Mouse (Mus musculus) ES-Bruce4 (cell line): ENCODE measurements around the gene Mgat3. TPM values are rescaled to one million over a fixed set of nuclear protein-coding genes. Genes with fewer than 3 reads are reported as not detected.

Experiments used
- H3K27ac ChIP-seq: 2 replicates; pipeline ENCODE4 v1.5.1; 2012; ENCODE audit warnings: low read length, inconsistent platforms; ENCODE audit not compliant: insufficient read depth
- H3K27me3 ChIP-seq: 2 replicates; pipeline ENCODE4 v1.6.1; 2012; ENCODE audit warnings: mild to moderate bottlenecking, low read length, inconsistent platforms; ENCODE audit not compliant: control insufficient read depth, poor library complexity, insufficient read depth, severe bottlenecking
- H3K36me3 ChIP-seq: 2 replicates; pipeline ENCODE4 v1.6.1; 2012; ENCODE audit warnings: inconsistent platforms, mild to moderate bottlenecking, low read length, moderate library complexity; ENCODE audit not compliant: control insufficient read depth, poor library complexity, insufficient read depth, severe bottlenecking
- H3K4me1 ChIP-seq: one replicate; pipeline ENCODE4 v1.8.1; 2011; ENCODE audit warnings: low read length; ENCODE audit not compliant: control insufficient read depth, insufficient read depth
- H3K4me3 ChIP-seq: 2 replicates; pipeline ENCODE4 v1.5.1; 2011; ENCODE audit warnings: low read depth, mild to moderate bottlenecking, low read length
- H3K9ac ChIP-seq: 2 replicates; pipeline ENCODE4 v1.6.1; 2012; ENCODE audit warnings: low read depth, mild to moderate bottlenecking, inconsistent platforms; ENCODE audit not compliant: poor library complexity, severe bottlenecking
- H3K9me3 ChIP-seq: replicated peaks from 2 replicates; pipeline ENCODE4 v1.6.1; 2012; ENCODE audit warnings: mild to moderate bottlenecking, low read length, inconsistent platforms; ENCODE audit not compliant: control insufficient read depth, poor library complexity, insufficient read depth, severe bottlenecking
- CTCF ChIP-seq: IDR thresholded peaks from one replicate; pipeline ENCODE4 v1.8.1; 2011; ENCODE audit warnings: low read depth, low read length
- EP300 ChIP-seq: IDR thresholded peaks from 2 replicates; pipeline ENCODE4 v1.6.1; 2011; ENCODE audit warnings: low read depth, low read length; ENCODE audit not compliant: insufficient read depth
- POLR2A ChIP-seq: IDR thresholded peaks from one replicate; pipeline ENCODE4 v1.8.1; 2011; ENCODE audit warnings: low read length; ENCODE audit not compliant: insufficient read depth
- polyA plus RNA-seq: library from polyadenylated mRNA; stranded (reverse); fragments of >200 nt; gene quantifications from 2 replicates; pipeline ENCODE4 v1.2.4, GENCODE M21; 2011; ENCODE audit warnings: low read depth; ENCODE audit not compliant: missing spikeins, insufficient read depth, insufficient read length

Gene Mgat3
- polyA plus RNA-seq, 1 experiment, result 6.2 TPM

DNA sequence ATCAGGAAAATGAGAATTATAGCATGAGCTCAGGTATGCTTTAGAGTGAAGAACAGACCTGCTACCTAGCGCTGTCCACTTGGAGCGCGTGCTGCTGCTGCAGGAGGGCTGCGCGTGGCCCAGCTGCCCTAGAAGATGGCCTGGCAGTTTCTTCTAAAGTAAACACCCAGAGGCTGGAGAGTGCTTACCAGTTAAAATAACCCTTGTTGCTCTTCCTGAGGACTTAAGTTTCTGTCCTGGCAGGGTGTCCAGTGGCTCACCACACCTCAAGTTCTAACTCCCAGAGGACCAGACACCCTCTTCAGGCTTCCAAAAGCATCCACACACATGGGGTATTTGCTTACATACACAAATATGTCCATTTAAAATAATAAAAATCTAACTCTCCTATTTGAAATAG is 28.1 kb upstream of the Mgat3 start:
- no peak overlapping the region for H3K27ac ChIP-seq
- no peak overlapping the region for H3K9ac ChIP-seq
- H3K27me3 ChIP-seq, result no peaks in the 10 kb centered on the region
- peaks cover 2% of the 10 kb centered on the region for H3K4me1 ChIP-seq
- peaks cover 3% of the 10 kb centered on the region; the same call in 1 of the 2 replicates for H3K9me3 ChIP-seq
- H3K4me3 ChIP-seq, result no peak overlapping the region
- TF ChIP-seq POLR2A (no peak), CTCF (no peak), EP300 (no peak)
- H3K36me3 ChIP-seq, result peaks cover 10% of the 10 kb centered on the region

GRCm38 (mm10) chr15:80146153-80146552 is 27.4 kb upstream of the Mgat3 start:
- Histone ChIP-seq H3K4me1 (peaks cover 2% of the 10 kb centered on the region), H3K4me3 (no peak overlapping the region), H3K27ac (no peak overlapping the region), H3K9ac (no peak overlapping the region), H3K27me3 (no peaks in the 10 kb centered on the region), H3K36me3 (peaks cover 6% of the 10 kb centered on the region), H3K9me3 (peaks cover 3% of the 10 kb centered on the region; the same call in 1 of the 2 replicates)
- TF ChIP-seq EP300, result no peak
- TF ChIP-seq CTCF, result no peak
- TF ChIP-seq POLR2A, result no peak

- TF ChIP-seq POLR2A (no peak), CTCF (no peak)
- 0 out of 2 replicates have a peak, but pooled peaks cover under 1% of the 10 kb centered on the region for H3K9me3 ChIP-seq
- no peak overlapping the region for H3K27ac ChIP-seq
- no peak overlapping the region for H3K4me3 ChIP-seq
- H3K4me1 ChIP-seq, result peaks cover 2% of the 10 kb centered on the region
- no peaks in the 10 kb centered on the region for H3K27me3 ChIP-seq
- H3K9ac ChIP-seq, result no peak overlapping the region
- H3K36me3 ChIP-seq, result peaks cover 2% of the 10 kb centered on the region; the same call in 1 of the 2 replicates
These were observed 26.4 kb upstream of the Mgat3 start for GRCm38 (mm10) chr15:80147090-80147489.

- Histone ChIP-seq H3K36me3 (peaks cover 2% of the 10 kb centered on the region; the same call in 1 of the 2 replicates), H3K9ac (no peak overlapping the region), H3K4me1 (peaks cover 2% of the 10 kb centered on the region)
These were observed 26.0 kb upstream of the Mgat3 start for GRCm38 (mm10) chr15:80147511-80147910.

DNA sequence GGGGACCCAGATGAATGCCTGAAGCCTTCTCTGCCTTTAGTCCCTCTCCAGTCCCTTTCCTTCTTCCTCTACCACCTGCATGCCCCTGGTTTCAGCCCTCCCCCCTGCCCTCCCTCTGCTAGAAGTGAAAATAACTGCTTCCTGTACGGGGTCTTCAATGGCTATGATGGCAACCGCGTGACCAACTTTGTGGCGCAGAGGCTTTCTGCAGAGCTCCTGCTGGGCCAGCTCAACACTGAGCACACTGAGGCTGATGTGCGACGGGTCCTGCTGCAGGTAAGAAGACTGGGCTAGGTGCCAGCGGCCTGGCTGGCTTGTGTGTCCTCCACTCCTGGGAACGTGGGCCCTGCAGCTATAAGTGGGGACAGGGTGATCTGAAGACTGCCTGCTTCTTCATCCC is 25.0 kb upstream of the Mgat3 start:
- no peaks in the 10 kb centered on the region; the same call in 1 of the 2 replicates for H3K36me3 ChIP-seq
- H3K27ac ChIP-seq, result no peak overlapping the region

More at GRCm38 (mm10) chr15:80147511-80147910, 26.0 kb upstream of the Mgat3 start:
- no peak for TF ChIP-seq POLR2A
- TF ChIP-seq CTCF, result no peak
- no peak for TF ChIP-seq EP300
- Histone ChIP-seq H3K27ac (no peak overlapping the region), H3K27me3 (no peaks in the 10 kb centered on the region), H3K4me3 (no peak overlapping the region), H3K9me3 (no peaks in the 10 kb centered on the region)

DNA sequence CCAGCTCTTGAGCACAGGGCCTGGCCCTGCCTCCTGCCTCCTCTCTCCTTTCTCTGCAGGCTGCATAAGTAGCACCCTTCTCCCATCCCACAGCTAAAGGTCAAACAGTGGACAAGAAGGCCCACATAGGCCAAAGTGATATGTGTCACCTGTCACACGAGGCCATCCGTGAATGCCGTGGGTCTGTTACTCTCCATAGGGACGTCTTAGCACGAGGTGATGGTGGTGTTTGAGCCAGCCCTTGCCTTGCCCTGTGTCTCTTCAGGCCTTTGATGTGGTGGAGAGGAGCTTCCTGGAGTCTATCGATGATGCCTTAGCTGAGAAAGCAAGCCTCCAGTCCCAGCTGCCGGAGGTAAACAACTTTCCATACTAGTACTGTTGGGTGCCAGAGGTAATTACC is 24.0 kb upstream of the Mgat3 start:
- no peaks in the 10 kb centered on the region for H3K27me3 ChIP-seq
- no peaks in the 10 kb centered on the region for H3K9me3 ChIP-seq
- no peaks in the 10 kb centered on the region; the same call in 1 of the 2 replicates for H3K36me3 ChIP-seq
- peaks cover 2% of the 10 kb centered on the region for H3K4me1 ChIP-seq
- H3K9ac ChIP-seq, result no peak overlapping the region
- H3K27ac ChIP-seq, result no peak overlapping the region
- no peak overlapping the region for H3K4me3 ChIP-seq
- TF ChIP-seq EP300 (no peak), POLR2A (no peak), CTCF (no peak)

More for the DNA sequence above, 25.0 kb upstream of the Mgat3 start:
- no peak overlapping the region for H3K4me3 ChIP-seq
- no peak for TF ChIP-seq CTCF
- TF ChIP-seq POLR2A, result no peak
- no peak for TF ChIP-seq EP300
- H3K27me3 ChIP-seq, result no peaks in the 10 kb centered on the region
- H3K4me1 ChIP-seq, result peaks cover 2% of the 10 kb centered on the region
- no peak overlapping the region for H3K9ac ChIP-seq
- H3K9me3 ChIP-seq, result no peaks in the 10 kb centered on the region
